Mouse (Mus musculus): ENCODE measurements around the gene Mob3c.

The Mob3c gene

DNA sequence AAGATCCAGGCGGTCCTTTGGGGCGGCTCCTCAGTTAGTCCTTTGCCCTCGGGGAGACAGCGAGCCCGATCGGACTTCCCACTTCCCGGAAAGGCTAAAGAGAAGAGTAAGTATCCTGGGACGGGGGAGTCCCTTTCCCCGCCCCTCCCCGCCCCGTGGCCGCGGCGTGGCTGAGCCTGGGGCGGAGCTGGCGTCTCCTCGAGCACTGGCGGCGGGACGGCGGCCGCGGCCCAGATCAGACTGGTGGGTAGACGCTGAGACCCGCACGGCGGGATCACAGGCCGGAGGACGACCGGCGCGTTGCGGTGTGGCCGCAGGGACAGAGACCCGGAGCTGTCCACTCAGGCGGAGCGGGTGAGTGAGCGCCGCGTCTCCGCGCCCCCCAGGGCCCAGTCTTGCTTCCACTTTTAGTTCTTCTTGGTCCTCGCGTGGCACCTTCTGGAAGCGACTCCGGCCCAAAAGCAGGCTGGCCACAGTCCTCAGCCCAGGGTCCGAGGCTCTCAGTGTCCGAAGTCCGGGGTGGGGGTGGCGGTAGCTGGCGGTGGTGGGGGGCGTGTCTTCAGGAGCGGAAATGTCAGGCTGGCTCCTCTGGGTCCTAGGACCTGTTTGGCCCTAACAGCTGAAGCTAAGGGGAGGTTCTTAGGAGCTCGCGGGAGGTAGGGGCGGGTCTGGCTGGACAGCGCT, at the start of gene Mob3c:
Gene Mob3c, plus strand, starts transcription at position 205 of the 684 bp plus-strand sequence.
- peak; percentile 91 for DNase-seq

DNA sequence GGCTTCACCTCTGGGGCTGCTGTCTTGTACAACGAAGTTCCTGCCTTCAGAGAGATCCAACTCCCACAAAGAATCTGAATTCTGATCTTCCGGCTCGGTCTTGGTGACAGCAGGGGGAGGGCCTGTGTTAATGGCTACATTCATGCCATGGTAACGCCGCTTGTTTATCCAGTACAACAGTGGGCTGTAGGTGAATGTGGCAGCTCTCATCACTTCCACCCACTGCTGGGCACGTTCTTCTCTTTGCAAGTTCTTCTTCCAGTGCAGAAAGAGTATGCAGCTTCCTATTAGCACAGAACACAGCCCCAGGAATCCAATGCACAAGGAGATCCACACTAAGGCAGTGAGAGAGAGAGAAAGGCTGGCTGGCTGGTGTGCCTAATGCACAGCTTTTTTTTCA, 47.6 kb upstream of the Mob3c start:
- no peak for DNase-seq

DNA sequence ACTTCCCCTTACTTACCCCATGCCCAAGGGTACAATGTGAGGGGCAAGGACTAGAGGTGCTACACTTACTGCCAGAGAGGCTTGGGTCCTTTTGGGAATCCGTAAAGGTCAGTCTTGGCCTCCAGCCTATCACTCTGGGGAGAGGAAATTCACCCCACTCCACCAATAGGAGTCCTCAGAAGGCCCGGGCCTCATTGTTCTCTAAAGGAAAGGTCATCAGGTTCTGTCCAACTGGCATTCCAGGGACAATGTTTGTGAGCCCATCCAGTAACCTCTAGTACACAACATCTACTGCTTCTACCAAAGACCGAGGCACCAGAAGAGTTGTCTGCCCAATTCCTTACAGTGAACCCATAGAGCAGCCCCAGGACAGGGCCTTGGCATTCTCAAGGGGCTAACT, 47.0 kb upstream of the Mob3c start, which contains the start of gene Tex38:
Gene Tex38, minus strand, starts transcription at position 101 of the 400 bp plus-strand sequence.
- DNase-seq, result no peak

DNA sequence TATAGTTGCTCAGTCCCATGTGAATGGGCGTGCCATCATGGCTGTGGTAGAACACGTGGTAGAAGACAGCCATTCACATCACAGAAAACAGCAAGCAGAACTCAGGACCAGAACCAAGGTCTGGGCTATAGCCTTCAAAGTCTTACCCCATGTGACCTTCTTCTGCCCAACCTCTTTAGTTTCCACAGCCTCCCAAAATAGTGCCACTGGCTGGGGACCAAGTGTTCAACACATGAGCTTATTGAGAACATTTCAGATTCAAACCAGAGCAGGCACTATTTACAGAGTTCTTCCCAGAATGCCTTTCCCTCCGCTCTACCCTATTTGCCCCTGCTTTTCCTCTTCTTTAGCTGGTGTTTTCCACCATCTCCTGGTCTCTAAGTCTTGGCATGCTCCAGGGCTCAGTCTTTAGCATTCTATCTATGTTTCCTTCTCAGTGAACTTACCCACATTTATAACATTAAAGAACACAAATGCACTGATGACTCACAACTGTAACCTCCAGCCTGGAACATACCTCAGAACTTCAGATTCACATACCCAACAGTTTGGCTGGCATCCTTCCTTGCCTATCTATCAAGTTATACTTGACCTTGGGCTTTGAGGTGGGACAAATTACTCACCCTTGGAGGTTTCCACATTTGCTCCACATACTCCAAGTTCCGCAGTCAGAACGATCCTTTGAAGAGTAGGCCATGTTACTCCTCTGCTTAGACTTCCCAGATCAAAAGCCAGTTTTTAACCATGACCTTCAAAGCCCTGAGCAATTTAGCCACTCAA, 45.7 kb upstream of the Mob3c start:
- no peak for DNase-seq

DNA sequence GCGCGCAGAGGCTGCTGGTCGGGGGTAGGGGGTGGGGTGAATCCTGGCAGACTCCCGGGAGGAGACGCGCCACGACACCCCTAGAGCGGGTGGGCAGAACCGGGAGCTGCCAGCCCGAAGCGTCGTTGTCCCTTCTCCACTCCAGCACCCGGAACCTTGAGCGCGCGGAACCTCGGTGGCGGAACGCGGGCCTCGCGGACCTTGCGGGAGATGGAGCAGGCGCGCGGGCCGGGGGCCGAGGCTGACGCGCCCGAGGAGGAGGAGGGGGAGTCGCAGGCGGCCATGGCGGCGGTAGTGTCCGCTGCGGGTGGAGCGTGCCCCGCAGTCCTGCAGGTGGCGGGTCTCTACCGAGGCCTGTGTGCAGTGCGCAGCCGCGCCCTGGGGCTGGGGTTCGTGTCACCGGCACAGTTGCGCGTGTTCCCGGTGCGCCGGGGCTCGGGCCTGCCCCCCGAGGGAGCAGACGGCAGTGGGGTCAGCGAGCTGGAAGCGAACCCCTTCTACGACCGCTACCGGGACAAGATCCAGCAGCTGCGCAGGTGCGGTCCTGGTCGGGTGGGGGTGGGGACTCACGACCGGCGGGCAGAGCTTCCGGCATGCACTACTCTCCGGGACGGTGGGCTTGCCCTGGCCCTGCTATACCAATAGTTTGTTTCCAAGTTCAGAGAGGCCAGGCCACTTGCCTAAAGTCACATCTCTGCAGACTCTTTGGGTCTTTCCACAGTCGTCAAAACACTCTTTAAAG, 43.0 kb upstream of the Mob3c start, which contains the start of gene Atpaf1:
Gene Atpaf1, plus strand, starts transcription at position 44 of the 742 bp plus-strand sequence.
- DNase-seq, result peak; percentile 84

DNA sequence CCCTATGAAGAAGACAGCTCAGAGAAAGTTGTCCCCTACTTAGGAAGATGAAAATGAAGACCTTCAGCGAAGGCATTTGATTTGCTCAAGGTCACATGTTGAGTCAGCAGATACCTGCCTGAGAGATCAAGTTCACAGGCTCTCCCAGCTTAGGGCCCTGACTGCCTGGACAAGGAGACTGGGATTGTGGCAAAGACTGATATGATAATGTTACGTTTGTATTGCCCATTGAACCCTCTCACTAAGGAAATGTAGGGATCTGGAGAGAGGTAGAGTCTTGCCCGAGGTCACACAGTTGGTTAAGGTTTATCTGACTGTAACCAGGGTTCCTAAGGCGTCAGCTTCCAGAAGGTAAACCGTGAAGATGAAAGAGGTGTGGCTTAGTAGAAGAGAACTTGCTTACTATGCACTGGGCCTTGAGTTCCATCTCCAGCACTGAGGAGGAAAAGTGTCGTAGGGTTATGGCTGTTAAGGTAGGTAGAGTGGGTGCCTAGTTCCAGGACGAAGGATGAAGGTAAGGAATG, 42.3 kb upstream of the Mob3c start:
- DNase-seq, result no peak

DNA sequence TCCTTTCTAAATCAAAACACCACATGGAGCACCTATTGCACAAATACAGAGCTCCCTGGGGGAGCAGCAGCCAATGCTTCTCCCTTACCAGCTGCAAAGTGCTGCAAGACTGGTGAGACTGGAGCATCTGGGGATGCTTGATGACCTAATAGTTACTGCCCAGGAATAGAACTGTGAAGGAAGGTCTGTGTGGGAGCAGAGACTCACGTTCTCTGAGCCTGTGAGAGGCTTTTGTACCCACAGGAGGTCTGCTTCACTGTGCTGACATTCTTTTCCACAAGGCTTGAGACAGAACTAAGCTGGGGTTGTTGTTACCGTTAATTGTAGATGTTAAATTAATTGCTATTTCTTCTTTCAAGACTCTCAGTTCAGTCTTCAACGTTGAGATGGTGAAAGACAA, 37.0 kb upstream of the Mob3c start:
- DNase-seq, result no peak

DNA sequence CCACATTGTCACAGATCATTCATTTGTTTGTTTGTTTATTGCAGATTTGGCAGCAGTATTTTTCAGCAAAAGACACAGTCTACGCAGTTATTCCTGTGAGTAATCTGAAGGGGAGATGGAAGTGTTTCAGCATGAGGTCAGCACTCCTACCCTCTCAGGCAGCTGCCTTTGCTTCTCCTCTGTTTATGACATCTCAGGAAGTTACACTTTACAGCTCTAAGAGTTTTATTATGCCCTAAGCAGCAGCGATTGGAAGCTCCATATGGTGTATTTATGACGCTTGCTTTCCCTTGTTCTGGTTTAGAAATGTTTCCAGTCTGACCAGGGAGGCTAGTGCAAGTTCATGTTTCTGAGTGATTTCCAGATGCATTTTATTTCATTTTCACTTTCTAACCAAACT, 32.5 kb upstream of the Mob3c start:
- DNase-seq, result no peak

DNA sequence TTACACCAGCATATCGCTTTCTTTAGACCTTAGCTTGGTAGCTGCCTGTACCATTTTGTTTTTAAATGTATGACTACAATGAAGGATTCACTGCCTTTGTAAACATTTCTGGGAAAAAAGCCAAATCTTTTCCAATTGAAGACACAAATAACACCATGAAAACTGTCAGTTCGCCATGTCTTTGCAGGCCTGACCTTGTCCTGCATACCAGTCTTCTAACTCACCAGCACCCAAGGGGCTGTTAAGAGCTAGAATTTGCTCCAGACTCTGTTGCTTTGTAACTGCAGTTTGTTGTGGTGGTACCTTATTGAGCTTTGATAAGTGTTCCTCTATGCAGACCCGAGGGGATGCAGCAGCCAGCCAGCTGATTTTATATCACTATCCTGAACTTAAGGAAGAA, 27.9 kb upstream of the Mob3c start:
- no peak for DNase-seq

DNA sequence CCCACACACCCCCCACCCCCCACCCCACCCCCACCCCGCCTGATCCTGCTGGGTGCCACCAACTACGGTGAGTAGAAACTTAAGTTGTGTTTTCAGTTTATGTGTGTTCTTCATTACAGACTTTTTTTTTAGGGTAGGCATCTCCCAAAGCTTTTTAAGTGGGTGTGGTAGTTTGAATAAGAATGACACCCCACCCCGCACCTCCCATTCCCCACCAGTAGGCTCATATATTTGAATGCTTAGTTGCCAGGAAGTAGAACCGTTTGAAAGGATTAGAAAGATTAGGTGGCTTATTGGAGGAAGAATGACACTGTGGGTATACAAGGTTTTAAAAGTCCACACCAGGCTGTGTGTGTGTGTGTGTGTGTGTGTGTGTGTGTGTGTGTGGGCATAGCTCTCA, 15.6 kb upstream of the Mob3c start:
- no peak for DNase-seq

DNA sequence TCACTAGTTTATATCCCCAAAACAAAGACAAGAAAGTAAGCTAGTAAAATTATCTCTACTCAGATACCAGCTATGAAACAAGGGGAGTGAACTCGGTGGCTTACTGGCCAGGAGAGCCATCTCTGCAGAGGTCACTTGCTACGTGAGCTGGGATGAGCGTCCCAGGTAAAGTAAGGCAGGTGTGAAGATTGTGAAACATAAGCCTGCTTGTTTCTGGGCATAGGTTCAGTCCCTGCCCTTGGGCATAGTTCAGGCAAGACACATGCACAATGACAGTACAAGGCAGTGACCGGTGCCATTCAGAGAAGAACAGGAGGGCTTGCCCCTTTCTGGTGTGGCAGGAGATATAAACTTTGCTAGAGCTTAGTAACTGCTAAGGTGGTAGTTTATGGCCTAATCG, 12.3 kb upstream of the Mob3c start:
- no peak for DNase-seq

DNA sequence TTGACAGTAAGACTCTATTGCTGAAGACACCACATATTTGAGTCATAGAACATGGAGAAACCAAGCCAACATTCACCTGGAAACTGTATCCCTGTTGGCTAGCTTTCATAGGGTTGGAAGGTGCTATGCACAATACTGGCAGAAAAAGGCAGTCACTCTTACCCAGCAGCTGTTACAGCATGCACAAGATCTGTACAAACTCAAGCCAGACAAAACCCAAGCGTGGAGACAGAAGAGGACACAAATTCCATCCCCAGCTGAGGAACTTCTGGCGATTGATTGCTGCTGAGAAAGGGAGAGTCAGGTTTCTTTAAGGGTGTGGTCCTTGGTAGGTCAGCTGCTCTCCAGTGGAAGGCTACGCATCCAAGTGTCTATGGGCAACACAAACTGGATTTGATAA, 7.7 kb upstream of the Mob3c start:
- DNase-seq, result no peak

DNA sequence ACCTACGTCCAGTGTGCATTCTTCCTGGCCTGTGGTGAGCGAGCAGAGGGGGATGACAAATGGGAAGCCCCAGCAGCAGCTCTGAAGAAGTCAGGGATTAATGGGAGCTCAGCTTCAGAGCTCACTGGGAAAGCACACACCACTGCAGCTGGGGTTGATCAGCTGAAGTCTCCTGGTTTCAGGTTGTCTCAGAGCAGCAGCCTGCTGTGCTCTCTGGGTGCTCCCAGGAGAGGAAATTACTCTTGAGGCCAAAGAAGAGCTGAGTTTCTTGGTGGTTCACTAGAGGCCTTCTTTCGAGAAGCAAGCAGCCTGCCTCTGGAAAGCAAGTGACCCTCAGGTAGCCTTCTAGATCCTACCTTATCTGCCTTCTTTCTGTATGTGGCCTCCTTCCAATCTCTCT, 6.9 kb upstream of the Mob3c start:
- DNase-seq, result no peak

DNA sequence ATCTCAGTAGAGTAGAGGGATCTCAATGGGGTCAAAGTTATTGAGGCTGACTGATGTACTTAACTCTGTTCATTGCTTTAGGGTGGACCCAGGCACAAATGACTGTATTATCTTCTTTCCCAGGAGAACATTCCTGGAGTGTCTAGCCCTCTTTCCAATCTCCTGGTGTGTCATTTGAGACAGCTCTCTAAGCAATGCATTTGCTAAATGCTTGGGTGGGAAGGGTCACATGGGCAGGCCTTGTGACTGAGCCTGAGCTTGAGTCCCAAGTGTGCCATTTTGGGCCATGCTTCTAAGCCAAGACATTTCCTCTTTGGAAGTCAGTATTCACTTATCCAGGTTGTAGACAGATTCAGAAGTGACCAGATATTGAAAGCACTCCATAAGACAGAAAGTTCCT, 6.5 kb upstream of the Mob3c start:
- DNase-seq, result no peak

DNA sequence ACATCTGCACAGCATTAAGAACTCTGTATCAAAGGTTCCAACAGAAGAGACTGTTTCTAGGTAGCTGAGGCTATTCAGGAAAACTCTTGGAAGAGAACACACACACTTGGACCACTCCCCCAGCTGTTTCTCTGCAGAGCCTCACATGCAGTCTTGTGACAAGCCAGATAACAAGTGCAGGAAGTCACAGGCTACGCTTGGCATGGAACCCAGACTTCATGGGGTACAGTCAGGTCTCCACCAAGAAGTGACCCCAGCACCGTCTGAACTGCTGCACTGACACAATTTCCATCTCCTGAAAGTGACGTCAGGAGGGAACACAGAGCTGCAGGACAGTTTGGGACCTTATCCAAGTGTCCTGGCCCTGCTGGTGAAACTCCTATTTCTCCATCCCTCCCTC, 6.0 kb upstream of the Mob3c start:
- no peak for DNase-seq

DNA sequence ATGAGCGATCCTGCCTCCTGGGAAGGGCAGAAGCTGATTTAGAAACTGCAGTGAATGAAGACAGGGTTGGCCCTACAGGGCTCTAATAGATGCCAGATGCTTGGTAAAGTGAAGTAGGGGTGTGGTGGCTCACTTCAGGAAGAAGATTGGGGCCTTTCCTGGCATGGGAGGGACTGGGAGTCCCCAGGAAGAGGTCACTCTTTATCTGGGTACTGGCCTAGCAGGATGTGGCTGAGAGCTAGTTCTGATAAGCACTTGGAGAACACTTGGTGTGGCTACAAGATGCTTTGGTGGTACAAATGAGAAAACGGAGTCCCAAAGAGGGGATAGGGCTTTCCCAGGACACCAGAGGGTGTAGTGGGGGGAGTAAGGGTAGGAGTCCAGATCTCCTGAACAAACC, 3.7 kb upstream of the Mob3c start:
- DNase-seq, result no peak

DNA sequence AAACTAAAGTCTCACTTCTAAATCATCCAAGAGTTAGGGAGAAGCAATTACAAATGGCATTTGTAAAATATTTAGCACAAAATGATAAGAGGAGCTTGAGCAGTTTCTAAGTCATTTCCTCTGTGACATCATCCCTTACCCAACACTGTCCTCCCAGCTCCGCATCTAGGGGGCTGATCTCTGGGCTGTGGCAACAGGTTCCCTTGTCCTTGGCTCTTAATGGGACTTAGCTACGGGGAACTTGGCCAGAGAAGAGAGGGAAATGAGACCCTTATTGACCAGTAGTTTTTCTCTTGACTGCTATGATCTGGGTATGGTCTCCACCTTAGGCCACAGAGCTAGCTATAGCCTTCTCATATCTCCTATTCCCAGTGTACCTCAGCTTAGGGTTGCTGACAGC, 2.6 kb upstream of the Mob3c start:
- DNase-seq, result no peak

DNA sequence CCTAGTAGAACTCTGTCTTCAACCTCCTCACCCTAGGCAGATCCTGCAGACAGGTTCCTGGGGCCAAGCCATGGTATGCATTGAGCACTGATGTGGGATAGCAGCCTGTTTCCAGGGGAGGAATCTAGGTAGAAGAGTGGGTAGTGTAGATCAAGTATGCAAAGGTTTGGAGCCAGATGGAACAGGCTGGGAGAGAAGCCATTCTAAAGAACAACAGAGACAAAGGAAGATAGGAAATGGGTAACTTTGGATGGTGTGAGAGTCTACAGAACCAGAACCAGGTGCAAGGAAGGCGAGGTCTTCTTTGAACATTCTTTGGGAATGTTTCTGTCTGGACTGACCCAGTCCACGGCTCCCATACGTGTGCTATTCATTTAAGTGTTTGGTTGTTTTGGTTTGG, 826 bp upstream of the Mob3c start:
- no peak for DNase-seq

DNA sequence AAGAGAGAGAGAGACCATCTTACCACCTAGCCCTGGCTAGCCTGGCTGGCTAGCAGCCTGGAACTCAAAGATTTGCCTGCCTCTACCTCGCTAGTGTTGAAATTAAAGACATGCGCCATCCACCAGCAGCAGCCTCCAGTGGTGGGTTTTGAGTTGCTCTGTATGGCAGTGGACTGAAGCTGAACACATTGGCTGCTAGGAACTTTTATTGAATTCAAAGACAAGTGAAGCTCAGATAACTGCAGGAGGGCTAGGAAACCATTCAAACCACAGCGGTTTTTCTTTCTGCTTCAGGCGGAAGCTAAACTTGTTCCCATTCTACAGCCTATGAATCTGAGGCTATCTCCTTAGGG, 381 bp upstream of the Mob3c start:
- DNase-seq, result no peak

DNA sequence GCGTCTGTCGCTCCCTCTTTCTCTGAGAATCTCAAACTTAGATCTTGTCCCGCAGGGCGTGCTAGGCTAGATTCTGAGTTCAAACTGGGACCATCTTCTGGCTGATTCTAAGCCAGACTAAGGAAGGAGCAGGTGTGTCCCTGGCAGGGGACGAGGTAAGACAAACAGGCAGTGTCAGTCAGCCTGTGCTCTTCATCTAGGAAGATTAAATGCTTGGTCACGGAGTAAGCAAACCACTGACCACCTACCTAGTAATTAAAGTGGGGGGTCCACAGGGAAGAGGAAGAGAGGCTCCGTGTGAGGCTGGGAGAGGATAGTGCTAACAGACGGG, 645 bp downstream of the Mob3c start:
- DNase-seq, result no peak

DNA sequence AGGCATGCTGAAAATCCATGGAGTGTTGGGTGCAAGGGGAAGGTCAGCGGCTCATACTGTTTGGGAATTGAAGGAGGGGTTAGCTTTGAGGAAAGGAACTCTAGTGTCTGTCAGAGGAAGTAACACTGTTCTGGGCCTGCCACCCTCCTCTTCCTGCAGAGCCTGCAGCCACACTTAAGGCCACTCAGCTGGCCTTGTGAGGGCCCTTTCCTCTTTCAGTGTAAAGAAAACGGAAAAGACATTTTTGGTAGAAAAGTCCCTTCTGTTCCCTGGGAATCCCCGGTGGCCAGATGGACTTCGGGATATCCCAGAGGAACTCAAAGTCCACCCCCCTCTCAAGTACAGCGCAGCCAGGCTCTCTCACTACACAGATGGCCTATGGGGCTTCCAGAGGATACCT, 2.6 kb downstream of the Mob3c start:
- DNase-seq, result no peak

DNA sequence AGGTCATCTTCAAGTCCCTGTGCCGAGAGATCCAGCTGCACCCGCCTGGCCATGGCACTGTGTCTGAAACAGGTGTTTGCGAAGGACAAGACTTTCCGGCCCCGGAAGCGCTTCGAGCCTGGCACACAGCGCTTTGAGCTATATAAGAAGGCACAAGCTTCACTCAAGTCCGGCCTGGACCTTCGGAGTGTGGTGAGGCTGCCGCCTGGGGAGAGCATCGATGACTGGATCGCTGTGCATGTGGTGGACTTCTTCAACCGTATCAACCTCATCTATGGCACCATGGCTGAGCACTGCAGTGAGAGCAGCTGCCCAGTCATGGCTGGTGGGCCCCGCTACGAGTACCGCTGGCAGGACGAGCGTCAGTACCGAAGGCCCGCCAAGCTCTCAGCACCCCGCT, 3.3 kb downstream of the Mob3c start:
- no peak for DNase-seq

DNA sequence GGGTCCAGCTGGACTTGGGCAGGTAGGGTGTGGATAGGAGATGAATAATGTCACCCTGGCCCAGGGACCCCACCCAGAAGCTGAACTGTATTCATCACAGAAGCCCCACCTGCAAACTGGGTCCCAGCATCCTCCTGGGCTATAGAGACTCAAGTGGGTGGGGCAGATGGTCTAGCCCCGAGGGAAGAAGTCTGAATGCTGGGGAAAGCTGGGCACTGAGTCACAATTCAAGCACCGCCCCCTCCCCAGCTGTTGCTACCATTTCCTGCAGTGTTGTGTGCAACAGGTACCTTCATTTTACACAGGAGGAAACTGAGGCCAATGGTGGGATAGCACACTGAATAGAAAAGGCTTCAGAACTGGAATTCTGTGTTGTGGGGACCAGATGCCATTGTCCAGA, 4.1 kb downstream of the Mob3c start:
- DNase-seq, result no peak

DNA sequence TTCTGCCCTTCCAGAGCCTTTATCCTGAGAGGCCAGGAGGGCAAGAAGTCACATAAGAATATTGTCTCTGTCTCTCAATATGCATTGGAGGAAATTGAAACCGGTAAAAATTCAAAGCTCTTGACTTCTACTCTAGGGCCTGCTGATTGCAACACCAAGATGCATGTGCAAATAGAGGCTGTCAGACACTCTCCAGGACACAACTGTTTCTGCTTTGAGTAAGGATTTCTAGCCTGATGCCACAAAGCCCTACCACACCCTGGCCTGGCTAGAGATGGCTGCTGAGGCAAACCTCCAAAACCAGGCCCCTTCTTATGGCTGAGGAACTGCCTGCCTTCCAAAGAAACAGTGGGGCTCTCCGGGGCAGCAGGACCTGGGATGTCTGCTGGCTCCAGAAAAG, 7.7 kb downstream of the Mob3c start:
- no peak for DNase-seq
